Mouse (Mus musculus) lung, embryonic 16.5 days (tissue): Measurements from ENCODE around the gene Rasl11b. TPM values are rescaled to one million over a fixed set of nuclear protein-coding genes. Genes with fewer than 3 reads are reported as not detected.
A peak's percentile ranks its signal among the peaks of the same experiment; 100 is the strongest.

Source experiments
- ATAC-seq: fragments of 200-750 bp; cut with Nextera tagmentation; 2 replicates; pipeline ENCODE4 v1.8.0; 2017; ENCODE audit warnings: low read depth, mild to moderate bottlenecking, moderate library complexity
- H3K27ac ChIP-seq: fragments of 300-500 bp; sonication (generic); 2 replicates; pipeline ENCODE4 v1.5.1; 2014; ENCODE audit warnings: mild to moderate bottlenecking, control low read depth, low read length
- H3K27me3 ChIP-seq: fragments of 300-500 bp; sonication (generic); 2 replicates; pipeline ENCODE4 v1.6.1; 2014; ENCODE audit warnings: low read depth, low read length, mixed read lengths; ENCODE audit not compliant: control insufficient read depth, insufficient read depth
- H3K36me3 ChIP-seq: fragments of 300-500 bp; sonication (generic); 2 replicates; pipeline ENCODE4 v1.6.1; 2014; ENCODE audit warnings: low read length; ENCODE audit not compliant: control insufficient read depth, insufficient read depth
- H3K4me1 ChIP-seq: fragments of 300-500 bp; sonication (generic); replicated peaks from 2 replicates; pipeline ENCODE4 v1.6.1; 2014; ENCODE audit warnings: low read length, mixed read lengths; ENCODE audit not compliant: control insufficient read depth, insufficient read depth
- H3K4me2 ChIP-seq: fragments of 300-500 bp; sonication (generic); 2 replicates; pipeline ENCODE4 v1.6.1; 2014; ENCODE audit warnings: low read depth, low read length, control low read depth
- H3K4me3 ChIP-seq: fragments of 300-500 bp; sonication (generic); 2 replicates; pipeline ENCODE4 v1.5.1; 2014; ENCODE audit warnings: mild to moderate bottlenecking, low read length, control low read depth
- H3K9ac ChIP-seq: fragments of 300-500 bp; sonication (generic); 2 replicates; pipeline ENCODE4 v1.6.1; 2014; ENCODE audit warnings: low read length, control low read depth
- H3K9me3 ChIP-seq: fragments of 300-500 bp; sonication (generic); 2 replicates; pipeline ENCODE4 v1.6.1; 2016; ENCODE audit warnings: low read length; ENCODE audit not compliant: control insufficient read depth
- WGBS: fragments of 180-500 bp; shearing (Covaris S2); extraction: QIAGEN DNeasy Blood & Tissue Kit; methylation state at CpG from one replicate; pipeline ENCODE4 v1.1.7; 2014; 5-methylcytosine and 5-hydroxymethylcytosine counted together
- polyA plus RNA-seq: library from polyadenylated mRNA; unstranded; fragments of >200 nt; fragmentation: Nextera tagmentation; extraction: Ambion mirVana; gene quantifications from 2 replicates; pipeline ENCODE4 v1.2.1, GENCODE M21; 2015

Gene Rasl11b
- polyA plus RNA-seq, 1 experiment from 2014 or later = 182 TPM

DNA sequence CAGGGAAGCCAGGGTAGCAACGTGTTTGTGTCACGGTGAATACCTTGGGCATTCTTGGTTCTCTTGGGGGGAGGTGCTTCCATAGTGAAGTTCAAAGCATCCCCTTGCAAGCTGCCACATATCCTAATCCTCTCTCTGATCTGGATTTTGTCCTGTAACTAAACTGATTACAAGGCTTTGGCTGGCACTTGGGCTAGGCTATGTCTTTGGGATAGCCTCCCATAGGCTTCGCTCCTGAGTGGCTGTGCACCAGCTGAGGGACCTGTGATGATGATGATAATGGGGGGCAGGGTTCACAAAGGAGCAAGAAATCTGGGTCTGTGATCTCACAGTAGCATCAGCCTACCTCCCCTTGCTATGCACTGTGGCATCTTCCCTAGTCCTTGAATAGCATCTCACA is 33.1 kb upstream of the Rasl11b start:
- H3K9me3 ChIP-seq = no peaks in the 10 kb centered on the region; the same call in 1 of the 2 replicates
- peak overlapping the region; percentile 36 for H3K4me3 ChIP-seq
- peak overlapping the region; percentile 97 for H3K27ac ChIP-seq
- H3K4me2 ChIP-seq = peak overlapping the region; percentile 58
- H3K9ac ChIP-seq = peak overlapping the region; percentile 54
- no peaks in the 10 kb centered on the region for H3K36me3 ChIP-seq
- no peaks in the 10 kb centered on the region for H3K27me3 ChIP-seq
- 36% methylated on average over 3 of the region's 3 CpGs for WGBS
- H3K4me1 ChIP-seq = peaks cover 43% of the 10 kb centered on the region
- ATAC-seq = no peak

DNA sequence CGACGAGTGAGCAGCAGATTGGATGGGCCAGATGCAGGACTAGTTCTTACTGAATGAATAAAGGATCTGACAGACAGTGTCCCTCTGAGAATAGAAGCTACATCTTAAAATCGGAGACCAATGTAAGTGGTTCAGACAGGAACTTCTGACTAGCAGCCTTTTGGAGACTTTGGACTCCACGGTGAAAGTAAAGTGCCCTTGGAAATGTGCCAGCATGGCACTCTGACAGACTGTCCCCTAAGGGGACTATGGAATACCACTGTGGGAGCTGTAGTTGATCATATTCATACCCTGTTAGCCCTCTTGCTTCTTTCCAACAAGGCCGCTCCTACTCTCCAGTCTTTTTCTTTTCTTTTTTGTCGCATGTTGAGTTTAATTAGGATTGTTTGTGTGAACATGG is 31.9 kb upstream of the Rasl11b start:
- no peak for ATAC-seq
- Histone ChIP-seq H3K4me2 (no peak overlapping the region), H3K27me3 (no peaks in the 10 kb centered on the region), H3K4me1 (peaks cover 48% of the 10 kb centered on the region), H3K4me3 (no peak overlapping the region), H3K9me3 (no peaks in the 10 kb centered on the region; the same call in 1 of the 2 replicates), H3K36me3 (no peaks in the 10 kb centered on the region), H3K27ac (0 out of 2 replicates have a peak overlapping the region, but pooled peaks have one; percentile 16), H3K9ac (0 out of 2 replicates have a peak overlapping the region, but pooled peaks have one; percentile 11)
- WGBS = 62% methylated on average over 6 of the region's 6 CpGs

DNA sequence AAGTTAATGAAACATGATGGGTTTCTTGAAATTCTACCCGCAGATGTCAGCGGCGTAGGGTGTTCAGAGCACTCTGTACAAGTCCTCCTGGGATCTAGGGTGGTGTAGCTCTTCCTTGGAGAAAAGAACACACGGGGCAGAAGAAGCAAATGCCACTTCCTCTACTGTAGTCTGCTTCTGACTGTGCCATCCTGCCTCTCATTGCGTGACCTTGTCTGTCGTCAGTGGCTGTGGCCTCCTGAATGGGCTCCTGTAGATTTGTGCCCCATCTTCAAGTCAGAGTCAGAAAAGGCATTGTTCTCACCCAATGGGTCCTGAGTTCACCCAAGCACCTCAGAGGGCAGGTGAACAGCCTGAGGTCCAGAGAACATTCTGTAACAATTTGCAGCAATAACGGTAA is 30.5 kb upstream of the Rasl11b start:
- Histone ChIP-seq H3K36me3 (no peaks in the 10 kb centered on the region), H3K4me1 (peaks cover 53% of the 10 kb centered on the region), H3K27ac (no peak overlapping the region), H3K9ac (no peak overlapping the region), H3K4me3 (no peak overlapping the region), H3K4me2 (no peak overlapping the region), H3K27me3 (no peaks in the 10 kb centered on the region), H3K9me3 (no peaks in the 10 kb centered on the region; the same call in 1 of the 2 replicates)
- ATAC-seq = no peak
- WGBS = 87% methylated on average over 7 of the region's 7 CpGs

DNA sequence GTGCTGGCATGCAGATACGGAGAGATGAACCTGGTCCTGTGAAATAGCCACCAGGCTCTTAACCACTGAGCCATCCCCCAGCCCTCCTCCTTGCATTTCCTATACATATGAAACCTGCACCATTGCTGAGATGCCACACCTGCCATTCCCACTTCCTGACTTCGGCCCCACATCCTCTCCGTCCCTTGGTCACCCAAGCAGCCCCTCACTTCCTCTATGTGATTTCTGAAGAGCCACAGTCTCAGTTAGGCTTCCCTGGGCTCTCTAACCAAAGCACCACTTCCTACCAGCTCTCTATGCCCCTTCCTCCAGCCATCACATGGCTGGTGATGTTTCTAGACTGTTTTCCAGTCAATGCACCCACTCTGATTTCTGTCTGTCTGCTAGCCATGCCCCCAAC is 28.4 kb upstream of the Rasl11b start:
- H3K27me3 ChIP-seq = no peaks in the 10 kb centered on the region
- ATAC-seq = no peak
- H3K4me2 ChIP-seq = no peak overlapping the region
- peaks cover 37% of the 10 kb centered on the region for H3K4me1 ChIP-seq
- no peaks in the 10 kb centered on the region for H3K9me3 ChIP-seq
- no peak overlapping the region for H3K27ac ChIP-seq
- no peaks in the 10 kb centered on the region for H3K36me3 ChIP-seq
- 85% methylated on average over 3 of the region's 3 CpGs for WGBS
- no peak overlapping the region for H3K4me3 ChIP-seq
- no peak overlapping the region for H3K9ac ChIP-seq

DNA sequence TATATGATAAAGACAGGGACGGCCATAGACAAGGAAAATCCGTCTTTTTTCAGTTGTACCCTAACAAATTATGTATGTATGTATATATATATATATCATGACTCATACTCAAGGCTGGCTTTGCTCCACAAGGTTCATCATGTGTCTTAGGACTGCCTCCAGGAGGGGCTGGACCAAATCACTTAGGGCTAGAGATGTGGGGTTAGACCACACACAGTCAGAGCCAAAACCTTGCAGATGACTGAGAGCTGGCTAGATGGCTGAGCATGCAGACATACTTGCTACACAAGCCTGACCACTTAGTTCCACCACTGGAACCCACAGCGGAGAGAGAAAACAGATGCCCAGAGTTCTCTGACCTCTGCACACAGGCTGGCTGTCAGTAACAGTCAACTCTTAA is 27.0 kb upstream of the Rasl11b start:
- H3K27ac ChIP-seq = peak overlapping the region; percentile 40; the same call in 1 of the 2 replicates
- H3K36me3 ChIP-seq = no peaks in the 10 kb centered on the region
- H3K4me3 ChIP-seq = no peak overlapping the region
- no peak overlapping the region for H3K4me2 ChIP-seq
- 39% methylated on average over 3 of the region's 3 CpGs for WGBS
- ATAC-seq = peak; percentile 61
- H3K9me3 ChIP-seq = no peaks in the 10 kb centered on the region
- H3K9ac ChIP-seq = no peak overlapping the region
- peaks cover 36% of the 10 kb centered on the region for H3K4me1 ChIP-seq
- no peaks in the 10 kb centered on the region for H3K27me3 ChIP-seq

DNA sequence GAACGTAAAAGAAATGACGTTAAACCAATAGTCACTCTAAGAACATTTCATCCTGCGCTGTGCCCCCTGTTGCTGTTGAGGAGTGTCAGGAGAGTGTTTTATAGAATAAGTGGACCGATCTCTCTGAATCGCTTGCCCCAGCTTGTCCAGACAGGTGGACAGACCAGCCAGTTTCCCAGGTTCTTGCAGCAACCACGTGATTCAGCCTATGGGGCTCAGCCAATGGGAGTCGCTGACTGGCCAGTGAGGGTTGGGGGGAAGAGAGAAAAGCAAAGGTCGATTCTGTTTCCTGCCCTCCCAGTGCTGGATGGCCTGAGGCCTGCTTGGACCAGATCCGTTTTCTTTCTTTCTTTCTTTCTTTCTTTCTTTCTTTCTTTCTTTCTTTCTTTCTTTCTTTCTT is 23.3 kb upstream of the Rasl11b start:
- no peak overlapping the region for H3K4me2 ChIP-seq
- no peak overlapping the region for H3K4me3 ChIP-seq
- H3K9ac ChIP-seq = no peak overlapping the region
- WGBS = 56% methylated on average over 9 of the region's 9 CpGs
- no peak for ATAC-seq
- peaks cover 41% of the 10 kb centered on the region for H3K4me1 ChIP-seq
- no peaks in the 10 kb centered on the region for H3K9me3 ChIP-seq
- H3K27me3 ChIP-seq = no peaks in the 10 kb centered on the region
- H3K36me3 ChIP-seq = no peaks in the 10 kb centered on the region
- H3K27ac ChIP-seq = peak overlapping the region; percentile 84; the same call in 1 of the 2 replicates

DNA sequence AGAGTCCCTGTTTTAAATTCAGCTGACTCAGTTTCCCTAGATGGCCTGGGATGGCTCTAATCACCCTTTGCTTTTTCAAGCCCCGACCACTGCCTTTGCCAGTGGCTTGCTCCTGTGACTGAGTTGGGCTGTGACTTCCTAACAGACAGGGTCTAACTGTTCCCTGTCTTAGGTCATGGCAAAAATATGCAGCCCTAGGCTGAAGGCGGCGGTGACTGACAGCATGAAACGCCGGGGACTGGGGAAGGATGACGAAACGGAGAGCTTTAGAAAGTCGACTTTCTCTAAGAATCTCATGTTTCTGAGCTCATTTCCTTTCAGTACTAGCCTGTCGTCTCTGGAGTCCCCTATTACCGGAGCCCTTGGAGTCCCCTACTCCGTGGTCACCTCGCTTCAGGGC is 22.9 kb upstream of the Rasl11b start:
- Histone ChIP-seq H3K36me3 (no peaks in the 10 kb centered on the region), H3K4me2 (0 out of 2 replicates have a peak overlapping the region, but pooled peaks have one; percentile 27), H3K9me3 (no peaks in the 10 kb centered on the region), H3K9ac (peak overlapping the region; percentile 51; the same call in 1 of the 2 replicates), H3K4me1 (peaks cover 41% of the 10 kb centered on the region), H3K27me3 (no peaks in the 10 kb centered on the region), H3K27ac (peak overlapping the region; percentile 84), H3K4me3 (no peak overlapping the region)
- WGBS = 20% methylated on average over 12 of the region's 12 CpGs
- peak; percentile 84 for ATAC-seq

DNA sequence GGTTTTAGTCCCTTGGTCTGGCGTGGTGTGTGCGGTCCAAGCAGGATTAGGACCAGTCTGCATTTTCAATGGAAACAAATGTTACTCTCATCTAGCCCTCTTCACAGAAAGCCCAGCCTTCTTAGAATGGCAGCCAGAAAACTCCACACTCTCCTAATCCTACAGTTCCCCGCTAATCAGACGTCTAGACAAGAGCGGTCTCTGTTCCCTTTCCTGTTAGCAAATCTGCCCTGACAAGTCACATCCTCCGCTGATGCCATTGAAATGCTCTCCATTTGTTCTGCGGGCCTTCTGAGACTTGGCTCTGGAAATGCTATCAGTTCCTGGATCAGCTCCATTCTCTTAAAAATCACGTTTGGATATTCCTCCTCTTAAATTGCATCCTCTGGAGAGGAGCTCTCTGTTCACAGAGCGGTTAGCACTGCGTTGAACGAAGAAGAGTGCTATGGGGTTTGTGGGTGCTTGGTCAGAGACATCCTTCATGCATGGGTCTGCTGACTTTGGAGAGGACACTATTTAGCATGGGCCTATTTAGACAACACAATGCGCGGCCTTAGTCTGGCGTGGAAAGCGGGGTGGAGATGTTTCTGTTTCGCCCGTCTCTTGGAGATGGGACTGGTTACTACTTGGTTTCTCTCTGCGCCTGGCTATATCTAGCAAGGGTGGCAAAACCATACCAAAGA is 21.8 kb upstream of the Rasl11b start:
- 57% methylated on average over 18 of the region's 18 CpGs for WGBS
- H3K4me1 ChIP-seq = peaks cover 34% of the 10 kb centered on the region
- no peaks in the 10 kb centered on the region for H3K36me3 ChIP-seq
- H3K27me3 ChIP-seq = no peaks in the 10 kb centered on the region
- no peaks in the 10 kb centered on the region for H3K9me3 ChIP-seq
- ATAC-seq = peak; percentile 53
- no peak overlapping the region for H3K4me3 ChIP-seq
- peak overlapping the region; percentile 84 for H3K27ac ChIP-seq
- no peak overlapping the region for H3K9ac ChIP-seq
- no peak overlapping the region for H3K4me2 ChIP-seq

DNA sequence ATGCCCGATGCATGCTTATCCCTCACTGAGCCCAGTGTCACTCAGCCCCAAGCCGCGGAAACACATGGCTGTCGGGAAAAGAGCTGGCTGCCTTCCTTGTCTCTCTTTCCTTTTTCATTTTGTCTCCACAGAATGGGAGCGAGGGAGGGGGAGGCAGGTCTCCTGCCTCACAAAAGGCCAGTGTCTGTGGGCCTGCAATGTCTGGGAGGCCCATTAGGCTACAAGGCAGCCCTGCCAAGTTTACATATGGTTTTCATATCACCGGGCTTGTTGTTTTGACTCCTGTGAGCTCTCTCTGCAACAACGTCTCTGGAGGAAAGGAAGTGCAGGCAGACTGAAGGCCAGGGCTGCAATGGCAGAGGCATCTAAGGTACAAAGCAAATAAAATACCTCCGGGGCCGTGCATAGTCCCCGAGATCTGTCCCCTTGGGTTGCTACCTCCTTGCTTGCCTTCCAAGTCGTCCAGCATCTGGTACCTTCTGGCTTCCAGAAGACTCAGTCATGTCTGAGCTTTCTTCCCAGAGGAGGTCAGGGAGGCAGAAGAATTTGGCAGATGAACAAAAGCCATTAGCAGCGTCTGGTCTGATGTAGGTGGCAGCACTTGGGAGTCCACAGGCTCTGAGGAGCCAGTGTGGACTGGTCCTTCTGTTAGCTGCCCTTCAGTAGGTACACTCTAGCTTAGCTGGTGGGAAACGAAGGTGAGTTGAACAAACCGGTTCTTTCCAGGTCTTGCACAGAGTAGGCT is 19.4 kb upstream of the Rasl11b start:
- Histone ChIP-seq H3K4me1 (peaks cover 28% of the 10 kb centered on the region), H3K9ac (0 out of 2 replicates have a peak overlapping the region, but pooled peaks have one; percentile 1), H3K36me3 (no peaks in the 10 kb centered on the region), H3K9me3 (no peaks in the 10 kb centered on the region), H3K4me3 (no peak overlapping the region), H3K27ac (peak overlapping the region; percentile 75), H3K27me3 (no peaks in the 10 kb centered on the region), H3K4me2 (peak overlapping the region; percentile 25; the same call in 1 of the 2 replicates)
- WGBS = 21% methylated on average over 14 of the region's 14 CpGs
- ATAC-seq = peak; percentile 32
